Mouse (Mus musculus): ENCODE measurements around the gene Gm20388. TPM values are rescaled to one million over a fixed set of nuclear protein-coding genes. Genes with fewer than 3 reads are reported as not detected.

Gm20388 gene
- total and polyA plus RNA-seq, 2 experiments from 2014 or later = 17.3 TPM; not detected in 1

- H3K4me2 ChIP-seq (ENCODE audit: low read depth, low read length) = no peak overlapping the region
- no peaks in the 10 kb centered on the region for H3K36me3 ChIP-seq (replicated peaks; ENCODE audit: control insufficient read depth, insufficient read depth, low read length)
- DNase-seq (ENCODE audit: low spot score) (no peak), ATAC-seq (ENCODE audit: insufficient read depth, low read depth) (no peak)
- TF ChIP-seq CTCF (IDR thresholded peaks at IDR 0.05; ENCODE audit: low read depth) = no peak
- no peak for TF ChIP-seq EP300 (IDR thresholded peaks at IDR 0.05; ENCODE audit: low read depth)
- H3K4me3 ChIP-seq (ENCODE audit: low read depth, low read length) = no peak overlapping the region
- no peaks in the 10 kb centered on the region for H3K9me3 ChIP-seq (replicated peaks; ENCODE audit: control insufficient read depth, low read length)
- no peak overlapping the region for H3K27ac ChIP-seq (ENCODE audit: low read depth)
- H3K27me3 ChIP-seq (ENCODE audit: control insufficient read depth, insufficient read depth, low read length) = 0 out of 2 replicates have a peak, but pooled peaks cover 5% of the 10 kb centered on the region
- no peak overlapping the region for H3K9ac ChIP-seq (replicated peaks; ENCODE audit: low read depth, low read length)
- WGBS = 71% methylated on average over 16 of the region's 16 CpGs
- no peaks in the 10 kb centered on the region for H3K4me1 ChIP-seq (ENCODE audit: control insufficient read depth, insufficient read depth)
Observed at GRCm38 (mm10) chr8:123791101-123791844, 3880.6 kb downstream of the Gm20388 start.

GRCm38 (mm10) chr8:123791845-123792225 lies 3881.2 kb downstream of the Gm20388 start:
- Histone ChIP-seq H3K27ac (ENCODE audit: low read depth) (no peak overlapping the region), H3K4me1 (ENCODE audit: control insufficient read depth, insufficient read depth) (no peaks in the 10 kb centered on the region), H3K27me3 (ENCODE audit: control insufficient read depth, insufficient read depth, low read length) (no peaks in the 10 kb centered on the region), H3K4me2 (ENCODE audit: low read depth, low read length) (no peak overlapping the region), H3K9ac (replicated peaks; ENCODE audit: low read depth, low read length) (no peak overlapping the region), H3K4me3 (ENCODE audit: low read depth, low read length) (no peak overlapping the region), H3K36me3 (replicated peaks; ENCODE audit: control insufficient read depth, insufficient read depth, low read length) (no peaks in the 10 kb centered on the region), H3K9me3 (replicated peaks; ENCODE audit: control insufficient read depth, low read length) (no peaks in the 10 kb centered on the region)
- WGBS = 77% methylated on average over 7 of the region's 7 CpGs
- DNase-seq (ENCODE audit: low spot score) = no peak
- TF ChIP-seq EP300 (IDR thresholded peaks at IDR 0.05; ENCODE audit: low read depth) = no peak
- TF ChIP-seq CTCF (IDR thresholded peaks at IDR 0.05; ENCODE audit: low read depth) = no peak
- no peak for ATAC-seq (ENCODE audit: insufficient read depth, low read depth)

GRCm38 (mm10) chr8:123793900-123794299 lies 3883.3 kb downstream of the Gm20388 start:
- no peak for ATAC-seq (ENCODE audit: insufficient read depth, low read depth)

GRCm38 (mm10) chr8:123794766-123795165 lies 3884.1 kb downstream of the Gm20388 start:
- 74% methylated on average over 4 of the region's 4 CpGs for WGBS
- Histone ChIP-seq H3K27ac (ENCODE audit: low read depth) (no peak overlapping the region), H3K9ac (replicated peaks; ENCODE audit: low read depth, low read length) (no peak overlapping the region), H3K4me2 (ENCODE audit: low read depth, low read length) (no peak overlapping the region), H3K27me3 (ENCODE audit: control insufficient read depth, insufficient read depth, low read length) (no peaks in the 10 kb centered on the region), H3K9me3 (replicated peaks; ENCODE audit: control insufficient read depth, low read length) (no peaks in the 10 kb centered on the region), H3K4me3 (ENCODE audit: low read depth, low read length) (no peak overlapping the region), H3K36me3 (replicated peaks; ENCODE audit: control insufficient read depth, insufficient read depth, low read length) (no peaks in the 10 kb centered on the region), H3K4me1 (ENCODE audit: control insufficient read depth, insufficient read depth) (no peaks in the 10 kb centered on the region)
- TF ChIP-seq EP300 (IDR thresholded peaks at IDR 0.05; ENCODE audit: low read depth) (no peak), CTCF (IDR thresholded peaks at IDR 0.05; ENCODE audit: low read depth) (no peak)
- no peak for ATAC-seq (ENCODE audit: insufficient read depth, low read depth)
- DNase-seq (ENCODE audit: low spot score) = no peak

More at GRCm38 (mm10) chr8:123793900-123794299, 3883.3 kb downstream of the Gm20388 start:
- H3K4me3 ChIP-seq (ENCODE audit: low read depth, low read length) = no peak overlapping the region
- no peak for TF ChIP-seq CTCF (IDR thresholded peaks at IDR 0.05; ENCODE audit: low read depth)
- no peak for TF ChIP-seq EP300 (IDR thresholded peaks at IDR 0.05; ENCODE audit: low read depth)
- no peak overlapping the region for H3K4me2 ChIP-seq (ENCODE audit: low read depth, low read length)
- DNase-seq (ENCODE audit: low spot score) = no peak
- no peaks in the 10 kb centered on the region for H3K4me1 ChIP-seq (ENCODE audit: control insufficient read depth, insufficient read depth)
- no peak overlapping the region for H3K27ac ChIP-seq (ENCODE audit: low read depth)
- no peak overlapping the region for H3K9ac ChIP-seq (replicated peaks; ENCODE audit: low read depth, low read length)
- 49% methylated on average over 10 of the region's 10 CpGs for WGBS
- no peaks in the 10 kb centered on the region for H3K27me3 ChIP-seq (ENCODE audit: control insufficient read depth, insufficient read depth, low read length)
- no peaks in the 10 kb centered on the region for H3K9me3 ChIP-seq (replicated peaks; ENCODE audit: control insufficient read depth, low read length)
- H3K36me3 ChIP-seq (replicated peaks; ENCODE audit: control insufficient read depth, insufficient read depth, low read length) = no peaks in the 10 kb centered on the region

- no peak overlapping the region for H3K27ac ChIP-seq (ENCODE audit: low read depth)
- no peak for ATAC-seq (ENCODE audit: insufficient read depth, low read depth)
- no peak for TF ChIP-seq CTCF (IDR thresholded peaks at IDR 0.05; ENCODE audit: low read depth)
- no peak for TF ChIP-seq EP300 (IDR thresholded peaks at IDR 0.05; ENCODE audit: low read depth)
- no peak overlapping the region for H3K4me2 ChIP-seq (ENCODE audit: low read depth, low read length)
- WGBS = 39% methylated on average over 4 of the region's 4 CpGs
- no peaks in the 10 kb centered on the region for H3K4me1 ChIP-seq (ENCODE audit: control insufficient read depth, insufficient read depth)
- DNase-seq (ENCODE audit: low spot score) = no peak
- no peak overlapping the region for H3K9ac ChIP-seq (replicated peaks; ENCODE audit: low read depth, low read length)
- H3K27me3 ChIP-seq (ENCODE audit: control insufficient read depth, insufficient read depth, low read length) = no peaks in the 10 kb centered on the region
- H3K4me3 ChIP-seq (ENCODE audit: low read depth, low read length) = no peak overlapping the region
- H3K36me3 ChIP-seq (replicated peaks; ENCODE audit: control insufficient read depth, insufficient read depth, low read length) = no peaks in the 10 kb centered on the region
- no peaks in the 10 kb centered on the region for H3K9me3 ChIP-seq (replicated peaks; ENCODE audit: control insufficient read depth, low read length)
Observed at GRCm38 (mm10) chr8:123796758-123797157, 3886.1 kb downstream of the Gm20388 start.

GRCm38 (mm10) chr8:123797928-123798327 lies 3887.3 kb downstream of the Gm20388 start:
- H3K36me3 ChIP-seq (replicated peaks; ENCODE audit: control insufficient read depth, insufficient read depth, low read length) = no peaks in the 10 kb centered on the region
- H3K27me3 ChIP-seq (ENCODE audit: control insufficient read depth, insufficient read depth, low read length) = no peaks in the 10 kb centered on the region
- no peak for DNase-seq (ENCODE audit: low spot score)
- H3K4me2 ChIP-seq (ENCODE audit: low read depth, low read length) = no peak overlapping the region
- ATAC-seq (ENCODE audit: insufficient read depth, low read depth) = no peak
- 72% methylated on average over 15 of the region's 15 CpGs for WGBS
- H3K27ac ChIP-seq (ENCODE audit: low read depth) = no peak overlapping the region
- no peak overlapping the region for H3K9ac ChIP-seq (replicated peaks; ENCODE audit: low read depth, low read length)
- no peak overlapping the region for H3K4me3 ChIP-seq (ENCODE audit: low read depth, low read length)
- no peak for TF ChIP-seq EP300 (IDR thresholded peaks at IDR 0.05; ENCODE audit: low read depth)
- no peak for TF ChIP-seq CTCF (IDR thresholded peaks at IDR 0.05; ENCODE audit: low read depth)
- H3K4me1 ChIP-seq (ENCODE audit: control insufficient read depth, insufficient read depth) = no peaks in the 10 kb centered on the region
- H3K9me3 ChIP-seq (replicated peaks; ENCODE audit: control insufficient read depth, low read length) = no peaks in the 10 kb centered on the region
